Mouse (Mus musculus): ENCODE data around the gene Aldh3b3. TPM values are rescaled to one million over a fixed set of nuclear protein-coding genes. Genes with fewer than 3 reads are reported as not detected.

The Aldh3b3 gene
- polyA plus RNA-seq, 1 experiment from 2014 or later = not detected

GRCm38 (mm10) chr19:3923586-3923985 is 34.9 kb upstream of the Aldh3b3 start:
- H3K9ac ChIP-seq (ENCODE audit: low read length) = no peak overlapping the region
- no peaks in the 10 kb centered on the region for H3K27me3 ChIP-seq (ENCODE audit: control insufficient read depth, insufficient read depth, low read length)
- ATAC-seq (replicated peaks; ENCODE audit: low FRiP score) (no peak), DNase-seq (ENCODE audit: low spot score) (no peak)
- 65% methylated on average over 13 of the region's 13 CpGs for WGBS
- no peaks in the 10 kb centered on the region for H3K4me1 ChIP-seq (replicated peaks; ENCODE audit: control insufficient read depth, insufficient read depth, low read length)
- H3K9me3 ChIP-seq (ENCODE audit: control insufficient read depth, low read length) = no peaks in the 10 kb centered on the region
- no peak overlapping the region for H3K4me3 ChIP-seq (ENCODE audit: low read depth, low read length)
- no peaks in the 10 kb centered on the region for H3K36me3 ChIP-seq (ENCODE audit: control insufficient read depth, insufficient read depth, low read length)
- H3K27ac ChIP-seq (ENCODE audit: low read depth, low read length) = no peak overlapping the region
- no peak overlapping the region for H3K4me2 ChIP-seq (ENCODE audit: low read depth, low read length, severe bottlenecking)

DNA sequence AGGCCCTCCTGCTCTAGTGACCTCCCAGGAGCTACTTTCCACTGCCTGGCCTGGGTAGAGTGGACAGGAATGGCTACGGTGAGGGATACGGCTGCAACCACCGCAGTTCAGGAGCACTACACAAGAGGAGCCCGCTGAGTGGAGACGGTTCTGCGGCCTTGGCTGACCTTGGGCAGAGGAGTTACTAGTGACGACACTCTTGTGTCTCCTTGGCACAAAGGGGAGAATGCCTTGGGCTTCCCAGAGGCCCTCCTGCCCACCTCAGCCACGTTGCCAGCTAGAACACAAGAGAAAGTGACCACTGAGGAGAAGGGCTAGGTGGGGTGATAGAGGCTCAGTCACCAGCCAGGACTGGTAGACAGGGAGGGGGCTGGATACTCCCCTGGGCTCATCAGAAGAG is 34.3 kb upstream of the Aldh3b3 start:
- Histone ChIP-seq H3K27ac (ENCODE audit: low read depth, low read length) (no peak overlapping the region), H3K27me3 (ENCODE audit: control insufficient read depth, insufficient read depth, low read length) (no peaks in the 10 kb centered on the region), H3K4me1 (replicated peaks; ENCODE audit: control insufficient read depth, insufficient read depth, low read length) (no peaks in the 10 kb centered on the region), H3K36me3 (ENCODE audit: control insufficient read depth, insufficient read depth, low read length) (no peaks in the 10 kb centered on the region), H3K9ac (ENCODE audit: low read length) (no peak overlapping the region), H3K9me3 (ENCODE audit: control insufficient read depth, low read length) (no peaks in the 10 kb centered on the region), H3K4me2 (ENCODE audit: low read depth, low read length, severe bottlenecking) (no peak overlapping the region), H3K4me3 (ENCODE audit: low read depth, low read length) (no peak overlapping the region)
- ATAC-seq (replicated peaks; ENCODE audit: low FRiP score) = no peak
- DNase-seq (ENCODE audit: low spot score) = no peak
- WGBS = 72% methylated on average over 8 of the region's 8 CpGs

DNA sequence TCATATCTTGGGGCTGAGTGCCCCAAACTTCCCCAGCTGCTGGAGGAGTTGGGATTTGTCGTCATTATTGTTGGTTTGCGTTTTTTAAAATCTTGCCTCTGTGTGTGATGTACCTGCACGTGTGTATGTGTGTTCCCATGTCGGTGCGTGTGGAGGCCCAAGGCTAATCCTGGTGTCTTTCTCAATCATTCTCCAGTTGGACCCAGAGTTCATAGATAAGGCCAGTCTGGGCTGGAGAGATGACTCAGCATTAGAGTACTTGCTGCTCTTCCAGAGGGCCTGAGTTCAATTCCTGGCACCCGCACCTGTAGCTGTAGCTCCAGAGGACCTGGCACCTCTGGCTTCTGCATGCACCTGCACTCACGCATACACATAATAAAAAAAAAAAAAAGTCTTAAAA is 33.6 kb upstream of the Aldh3b3 start:
- H3K4me3 ChIP-seq (ENCODE audit: low read depth, low read length) = no peak overlapping the region
- WGBS = 91% methylated on average over 7 of the region's 7 CpGs
- no peaks in the 10 kb centered on the region for H3K4me1 ChIP-seq (replicated peaks; ENCODE audit: control insufficient read depth, insufficient read depth, low read length)
- no peak overlapping the region for H3K4me2 ChIP-seq (ENCODE audit: low read depth, low read length, severe bottlenecking)
- no peak overlapping the region for H3K9ac ChIP-seq (ENCODE audit: low read length)
- no peaks in the 10 kb centered on the region for H3K9me3 ChIP-seq (ENCODE audit: control insufficient read depth, low read length)
- ATAC-seq (replicated peaks; ENCODE audit: low FRiP score) = no peak
- H3K27me3 ChIP-seq (ENCODE audit: control insufficient read depth, insufficient read depth, low read length) = no peaks in the 10 kb centered on the region
- no peak for DNase-seq (ENCODE audit: low spot score)
- no peak overlapping the region for H3K27ac ChIP-seq (ENCODE audit: low read depth, low read length)
- H3K36me3 ChIP-seq (ENCODE audit: control insufficient read depth, insufficient read depth, low read length) = no peaks in the 10 kb centered on the region

DNA sequence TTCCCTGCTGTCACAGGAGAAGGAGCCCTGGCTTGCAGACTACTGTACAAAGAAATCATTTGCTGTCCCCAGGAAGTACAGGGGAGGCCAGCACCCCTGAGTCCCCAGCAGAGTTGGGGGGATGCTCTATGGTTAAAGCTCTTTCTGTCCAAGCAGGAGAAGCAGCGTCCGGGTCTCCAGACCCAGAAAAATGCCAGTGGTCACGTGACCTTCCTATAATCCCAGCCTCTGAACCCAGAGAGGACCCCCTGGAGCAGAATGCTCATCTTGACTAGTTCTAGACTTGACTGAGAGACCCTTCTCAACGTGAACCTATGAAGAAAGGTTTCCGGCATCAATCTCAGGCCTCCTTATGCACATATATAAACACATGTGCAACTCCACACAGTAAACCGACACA is 32.6 kb upstream of the Aldh3b3 start:
- H3K9me3 ChIP-seq (ENCODE audit: control insufficient read depth, low read length) = no peaks in the 10 kb centered on the region
- no peak overlapping the region for H3K27ac ChIP-seq (ENCODE audit: low read depth, low read length)
- H3K4me1 ChIP-seq (replicated peaks; ENCODE audit: control insufficient read depth, insufficient read depth, low read length) = no peaks in the 10 kb centered on the region
- ATAC-seq (replicated peaks; ENCODE audit: low FRiP score) (no peak), DNase-seq (ENCODE audit: low spot score) (no peak)
- no peak overlapping the region for H3K4me2 ChIP-seq (ENCODE audit: low read depth, low read length, severe bottlenecking)
- WGBS = 72% methylated on average over 6 of the region's 6 CpGs
- H3K9ac ChIP-seq (ENCODE audit: low read length) = no peak overlapping the region
- no peak overlapping the region for H3K4me3 ChIP-seq (ENCODE audit: low read depth, low read length)
- no peaks in the 10 kb centered on the region for H3K36me3 ChIP-seq (ENCODE audit: control insufficient read depth, insufficient read depth, low read length)
- no peaks in the 10 kb centered on the region for H3K27me3 ChIP-seq (ENCODE audit: control insufficient read depth, insufficient read depth, low read length)

DNA sequence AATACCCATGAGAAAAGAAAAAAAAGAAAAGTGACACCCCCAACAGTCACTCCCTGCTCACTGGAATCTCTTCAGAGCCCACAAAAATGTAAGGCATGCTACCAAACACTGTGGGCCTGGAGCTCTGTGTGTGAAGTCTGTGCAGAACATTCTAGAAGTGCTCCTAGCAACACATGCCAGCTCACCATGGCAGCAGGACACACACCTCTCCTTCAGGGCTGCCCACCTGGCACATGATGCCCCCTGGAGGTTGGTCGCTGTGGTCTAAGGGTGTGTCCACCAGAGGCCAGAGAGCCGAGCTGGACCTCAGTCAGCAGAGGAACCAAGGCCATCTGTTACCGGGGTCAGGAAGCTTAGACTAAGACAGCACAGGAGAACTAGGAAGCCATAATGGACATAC is 32.2 kb upstream of the Aldh3b3 start:
- Histone ChIP-seq H3K27ac (ENCODE audit: low read depth, low read length) (no peak overlapping the region), H3K36me3 (ENCODE audit: control insufficient read depth, insufficient read depth, low read length) (no peaks in the 10 kb centered on the region), H3K9me3 (ENCODE audit: control insufficient read depth, low read length) (no peaks in the 10 kb centered on the region), H3K4me2 (ENCODE audit: low read depth, low read length, severe bottlenecking) (no peak overlapping the region), H3K4me3 (ENCODE audit: low read depth, low read length) (no peak overlapping the region), H3K27me3 (ENCODE audit: control insufficient read depth, insufficient read depth, low read length) (no peaks in the 10 kb centered on the region), H3K4me1 (replicated peaks; ENCODE audit: control insufficient read depth, insufficient read depth, low read length) (no peaks in the 10 kb centered on the region), H3K9ac (ENCODE audit: low read length) (no peak overlapping the region)
- no peak for DNase-seq (ENCODE audit: low spot score)
- no peak for ATAC-seq (replicated peaks; ENCODE audit: low FRiP score)
- 71% methylated on average over 3 of the region's 3 CpGs for WGBS

GRCm38 (mm10) chr19:3926685-3927084 is 31.8 kb upstream of the Aldh3b3 start:
- Histone ChIP-seq H3K36me3 (ENCODE audit: control insufficient read depth, insufficient read depth, low read length) (no peaks in the 10 kb centered on the region), H3K4me2 (ENCODE audit: low read depth, low read length, severe bottlenecking) (no peak overlapping the region), H3K27ac (ENCODE audit: low read depth, low read length) (no peak overlapping the region), H3K9me3 (ENCODE audit: control insufficient read depth, low read length) (no peaks in the 10 kb centered on the region), H3K4me1 (replicated peaks; ENCODE audit: control insufficient read depth, insufficient read depth, low read length) (no peaks in the 10 kb centered on the region), H3K4me3 (ENCODE audit: low read depth, low read length) (no peak overlapping the region), H3K27me3 (ENCODE audit: control insufficient read depth, insufficient read depth, low read length) (no peaks in the 10 kb centered on the region), H3K9ac (ENCODE audit: low read length) (no peak overlapping the region)
- DNase-seq (ENCODE audit: low spot score) (no peak), ATAC-seq (replicated peaks; ENCODE audit: low FRiP score) (no peak)
- 60% methylated on average over 6 of the region's 6 CpGs for WGBS

GRCm38 (mm10) chr19:3927989-3928388 is 30.5 kb upstream of the Aldh3b3 start:
- no peaks in the 10 kb centered on the region for H3K36me3 ChIP-seq (ENCODE audit: control insufficient read depth, insufficient read depth, low read length)
- DNase-seq (ENCODE audit: low spot score) (no peak), ATAC-seq (replicated peaks; ENCODE audit: low FRiP score) (no peak)
- no peak overlapping the region for H3K27ac ChIP-seq (ENCODE audit: low read depth, low read length)
- WGBS = 87% methylated on average over 4 of the region's 4 CpGs
- H3K9ac ChIP-seq (ENCODE audit: low read length) = no peak overlapping the region
- no peaks in the 10 kb centered on the region for H3K4me1 ChIP-seq (replicated peaks; ENCODE audit: control insufficient read depth, insufficient read depth, low read length)
- no peaks in the 10 kb centered on the region for H3K27me3 ChIP-seq (ENCODE audit: control insufficient read depth, insufficient read depth, low read length)
- H3K4me2 ChIP-seq (ENCODE audit: low read depth, low read length, severe bottlenecking) = no peak overlapping the region
- H3K4me3 ChIP-seq (ENCODE audit: low read depth, low read length) = no peak overlapping the region
- no peaks in the 10 kb centered on the region for H3K9me3 ChIP-seq (ENCODE audit: control insufficient read depth, low read length)

GRCm38 (mm10) chr19:3928779-3929178 is 29.7 kb upstream of the Aldh3b3 start:
- Histone ChIP-seq H3K27ac (ENCODE audit: low read depth, low read length) (no peak overlapping the region), H3K36me3 (ENCODE audit: control insufficient read depth, insufficient read depth, low read length) (no peaks in the 10 kb centered on the region), H3K4me2 (ENCODE audit: low read depth, low read length, severe bottlenecking) (no peak overlapping the region), H3K27me3 (ENCODE audit: control insufficient read depth, insufficient read depth, low read length) (no peaks in the 10 kb centered on the region), H3K4me1 (replicated peaks; ENCODE audit: control insufficient read depth, insufficient read depth, low read length) (no peaks in the 10 kb centered on the region), H3K9me3 (ENCODE audit: control insufficient read depth, low read length) (no peaks in the 10 kb centered on the region), H3K9ac (ENCODE audit: low read length) (no peak overlapping the region), H3K4me3 (ENCODE audit: low read depth, low read length) (no peak overlapping the region)
- ATAC-seq (replicated peaks; ENCODE audit: low FRiP score) = no peak
- WGBS = 80% methylated on average over 4 of the region's 4 CpGs
- DNase-seq (ENCODE audit: low spot score) = no peak

DNA sequence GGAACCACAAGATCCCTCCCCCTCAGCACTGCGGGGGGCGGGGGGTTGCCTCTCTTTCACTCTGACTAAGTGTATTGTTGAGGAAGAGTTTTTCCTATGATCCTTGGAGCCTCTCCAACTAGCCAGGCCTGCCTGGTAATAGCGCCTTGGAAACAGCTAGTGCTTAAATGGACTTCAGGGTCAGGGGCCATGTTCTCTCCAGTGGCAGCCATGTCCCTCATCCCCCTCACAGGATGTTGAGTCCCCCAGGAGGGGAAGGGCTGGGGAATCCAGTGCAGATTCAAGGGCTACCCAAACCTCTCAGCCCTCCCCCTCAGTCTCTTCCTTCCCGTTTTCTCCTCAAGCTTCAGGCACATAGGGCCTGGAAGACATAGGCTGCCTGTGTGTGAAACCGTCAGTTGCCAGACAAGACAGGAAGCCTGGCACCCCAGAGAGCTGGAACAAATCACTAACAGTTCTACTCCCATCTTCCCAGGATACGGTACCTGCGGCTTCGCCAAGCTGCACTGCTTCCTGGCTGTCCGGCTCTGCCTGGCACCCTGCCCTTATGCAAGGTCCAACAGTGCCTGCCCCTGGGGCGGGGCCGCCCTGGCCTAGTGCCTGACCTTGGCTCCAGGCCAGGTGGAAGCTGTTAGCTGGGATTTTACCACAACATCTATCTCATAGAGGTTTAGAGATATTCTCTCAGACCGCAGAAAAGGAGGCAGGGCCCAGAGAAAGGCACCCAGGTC is 29.1 kb upstream of the Aldh3b3 start, which contains the start of gene Aldh3b1:
TSS of gene Aldh3b1 (minus strand) at position 598 of the 731 bp plus-strand sequence.
- H3K4me1 ChIP-seq (replicated peaks; ENCODE audit: control insufficient read depth, insufficient read depth, low read length) = no peaks in the 10 kb centered on the region
- WGBS = 77% methylated on average over 12 of the region's 12 CpGs
- no peaks in the 10 kb centered on the region for H3K27me3 ChIP-seq (ENCODE audit: control insufficient read depth, insufficient read depth, low read length)
- DNase-seq (ENCODE audit: low spot score) = no peak
- no peaks in the 10 kb centered on the region for H3K36me3 ChIP-seq (ENCODE audit: control insufficient read depth, insufficient read depth, low read length)
- no peaks in the 10 kb centered on the region for H3K9me3 ChIP-seq (ENCODE audit: control insufficient read depth, low read length)
- H3K4me2 ChIP-seq (ENCODE audit: low read depth, low read length, severe bottlenecking) = no peak within 1 kb of the TSS
- H3K27ac ChIP-seq (ENCODE audit: low read depth, low read length) = no peak within 1 kb of the TSS
- no peak within 1 kb of the TSS for H3K9ac ChIP-seq (ENCODE audit: low read length)
- no peak within 1 kb of the TSS for H3K4me3 ChIP-seq (ENCODE audit: low read depth, low read length)
- ATAC-seq (replicated peaks; ENCODE audit: low FRiP score) = no peak

All from forebrain, embryonic 11.5 days (tissue).